Mouse (Mus musculus) cerebral cortex, adult 2 months (tissue): ENCODE data around the gene Abca13.

Source experiments
- WGBS: fragments of 180-500 bp; shearing (Covaris S2); methylation state at CpG from one replicate; pipeline ENCODE4 v1.1.7; 2018; 5-methylcytosine and 5-hydroxymethylcytosine counted together

Gene Abca13

DNA sequence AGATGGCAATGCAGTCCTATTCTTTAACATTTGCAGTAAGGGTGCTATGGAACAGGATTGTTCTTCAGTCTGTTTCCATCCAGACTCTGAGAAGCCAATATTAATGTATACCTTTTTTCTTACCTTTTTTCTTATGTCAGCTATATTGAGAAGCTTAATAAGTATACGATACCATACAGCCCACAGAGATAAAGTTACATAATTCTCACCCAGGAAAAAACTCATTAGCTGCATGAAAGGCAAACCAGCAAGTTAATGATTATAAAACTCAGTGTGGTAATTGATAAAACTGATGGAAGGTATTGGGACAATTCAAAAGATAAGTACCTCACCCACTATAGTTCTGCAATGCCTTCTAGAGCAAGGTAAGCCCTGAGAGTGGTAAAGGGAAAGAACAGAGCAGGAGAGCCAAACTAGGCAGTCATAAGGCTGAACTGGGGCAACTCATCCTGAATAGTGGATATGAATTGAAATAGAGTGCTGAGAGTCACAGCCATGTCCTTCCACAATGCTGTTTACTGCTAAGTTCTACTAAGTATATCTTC lies 342.0 kb downstream of the Abca13 start:
- WGBS: 82% methylated on average over 1 of the region's 1 CpGs

DNA sequence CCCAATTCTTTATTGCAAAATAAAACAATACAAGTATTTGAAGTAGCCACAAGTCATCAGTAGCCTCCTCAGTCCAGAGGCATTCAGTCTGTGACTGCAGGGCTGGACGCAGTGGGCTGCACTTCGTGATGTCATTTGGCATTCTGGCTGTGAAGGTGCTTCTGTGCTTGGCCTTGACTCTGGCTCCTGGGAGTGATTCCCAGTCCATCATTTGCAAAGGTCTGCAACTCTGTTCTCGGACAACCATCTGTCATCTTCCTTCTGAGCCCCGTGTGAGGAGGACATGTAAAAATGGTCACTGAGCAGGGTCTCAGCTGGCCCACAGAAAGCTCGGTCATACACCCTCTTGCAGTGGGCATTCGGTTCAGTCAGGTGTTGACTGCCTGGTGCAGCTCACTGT lies 345.1 kb downstream of the Abca13 start:
- 76% methylated on average over 6 of the region's 6 CpGs for WGBS

DNA sequence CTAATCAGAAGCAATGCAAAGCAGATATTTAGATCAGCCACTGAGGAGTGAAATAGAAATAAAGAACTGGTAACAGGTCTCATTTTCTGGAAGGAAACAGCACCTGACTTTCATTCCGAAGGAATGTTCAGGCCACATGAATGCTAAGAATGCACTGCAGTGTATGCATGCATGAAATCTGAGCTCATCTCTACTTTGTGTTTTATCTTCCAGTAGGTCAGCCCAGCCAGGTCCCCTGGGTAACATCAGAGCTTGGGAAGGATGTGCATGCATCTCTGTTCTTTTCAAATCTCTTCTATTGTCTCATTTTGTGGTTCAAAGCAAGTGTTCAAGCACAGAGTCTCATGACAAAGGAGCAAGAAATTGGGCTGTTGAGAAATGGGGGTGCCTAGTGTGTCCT lies 346.6 kb downstream of the Abca13 start:
- 84% methylated on average over 1 of the region's 1 CpGs for WGBS

DNA sequence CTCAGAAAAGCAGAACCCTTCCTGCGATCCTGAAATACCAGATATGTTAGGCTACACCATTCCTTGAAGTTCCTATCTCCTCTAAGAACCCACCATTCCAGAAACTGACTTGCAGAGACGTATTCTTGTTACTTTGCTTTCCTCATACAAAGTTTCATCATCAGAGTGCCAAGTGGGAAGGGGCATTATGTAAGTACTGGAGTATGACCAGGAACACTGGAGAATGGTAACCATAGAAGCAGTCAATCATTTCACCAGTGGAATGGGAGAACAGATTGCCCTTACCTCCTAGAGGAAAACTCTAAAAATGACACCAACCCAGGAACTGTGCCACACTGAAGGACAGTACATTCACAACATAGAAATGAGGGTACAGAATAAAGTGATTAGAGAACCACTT lies 368.3 kb downstream of the Abca13 start:
- 63% methylated on average over 2 of the region's 2 CpGs for WGBS

DNA sequence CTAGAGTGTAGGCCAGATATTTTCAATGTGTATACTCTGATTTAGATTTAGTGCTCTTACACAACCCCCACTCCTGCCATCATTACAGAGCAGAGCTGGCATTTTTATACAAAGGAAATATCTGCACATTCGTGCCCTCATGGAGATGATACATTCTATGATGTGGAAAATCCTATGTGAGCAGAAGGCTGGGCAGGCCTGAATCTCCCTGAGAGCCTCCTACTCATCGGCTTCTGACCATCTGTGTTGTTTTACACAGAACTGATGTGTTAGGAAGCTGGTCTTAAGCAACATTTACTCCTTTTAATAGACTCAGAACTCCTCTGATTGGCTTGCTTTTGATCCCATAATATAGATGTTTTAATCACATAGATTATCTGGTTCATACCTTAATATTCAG lies 376.6 kb downstream of the Abca13 start:
- 48% methylated on average over 2 of the region's 2 CpGs for WGBS

DNA sequence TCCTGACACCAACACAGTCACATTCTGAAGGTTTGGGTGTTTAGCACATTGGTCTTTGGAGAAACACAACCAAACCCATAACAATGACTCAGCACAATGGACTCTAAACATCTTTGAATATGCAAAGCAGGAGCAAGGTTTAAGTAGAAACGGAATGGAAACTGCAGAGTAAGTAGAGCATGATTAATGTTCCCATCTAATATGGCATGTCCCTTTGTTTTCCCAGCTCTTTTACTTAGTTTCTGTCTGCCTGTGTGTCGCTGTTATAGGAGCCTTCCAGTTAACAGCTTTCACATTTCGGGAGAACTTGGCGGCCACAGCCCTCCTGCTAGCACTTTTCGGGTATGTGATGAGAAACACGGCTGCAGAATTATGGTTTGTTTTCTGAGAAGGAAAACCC lies 378.6 kb downstream of the Abca13 start:
- 35% methylated on average over 6 of the region's 6 CpGs for WGBS

DNA sequence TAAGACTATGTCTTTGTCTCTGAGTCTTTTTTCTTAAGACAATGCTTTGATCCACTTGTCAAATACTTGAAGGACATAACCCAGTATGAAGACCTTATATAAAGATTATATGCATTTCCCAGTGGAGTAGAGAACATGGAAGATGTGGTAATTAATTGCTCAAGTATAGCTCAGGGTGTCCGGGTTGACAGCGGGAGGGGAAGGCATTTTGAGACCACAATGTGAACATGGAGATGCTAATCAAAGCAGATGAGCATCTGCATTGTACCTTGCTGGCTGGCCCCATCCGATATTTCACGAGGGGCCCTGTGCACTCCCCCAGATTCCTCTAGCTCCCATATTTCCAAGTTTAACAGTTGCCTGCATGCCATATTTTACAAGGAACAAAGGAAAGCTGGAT lies 383.2 kb downstream of the Abca13 start:
- 74% methylated on average over 4 of the region's 4 CpGs for WGBS

DNA sequence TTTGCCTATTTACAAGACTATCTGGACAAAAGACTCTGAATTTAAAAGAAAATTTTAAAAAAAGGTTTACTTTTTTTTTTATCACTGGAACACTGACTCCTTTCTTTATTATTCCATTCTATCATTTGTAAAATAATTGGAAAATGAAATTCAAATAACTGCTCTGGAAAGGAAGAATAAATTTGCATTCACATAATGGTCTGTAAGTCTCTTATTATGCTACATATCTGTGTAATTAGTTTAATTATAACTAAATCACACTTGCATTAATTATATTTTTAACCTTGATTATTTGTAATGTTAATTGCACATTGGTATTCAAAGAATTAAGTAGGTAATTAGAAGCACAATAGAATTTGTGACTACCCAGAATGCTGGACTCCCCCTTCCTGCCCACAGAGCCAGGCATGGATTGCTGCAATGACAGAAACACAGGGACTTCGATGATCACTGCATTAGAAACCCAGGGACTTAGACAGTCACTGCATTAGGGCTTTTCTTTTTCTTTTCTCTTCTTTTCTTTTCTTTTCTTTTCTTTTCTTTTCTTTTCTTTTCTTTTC lies 400.1 kb downstream of the Abca13 start:
- WGBS: 39% methylated on average over 1 of the region's 1 CpGs

DNA sequence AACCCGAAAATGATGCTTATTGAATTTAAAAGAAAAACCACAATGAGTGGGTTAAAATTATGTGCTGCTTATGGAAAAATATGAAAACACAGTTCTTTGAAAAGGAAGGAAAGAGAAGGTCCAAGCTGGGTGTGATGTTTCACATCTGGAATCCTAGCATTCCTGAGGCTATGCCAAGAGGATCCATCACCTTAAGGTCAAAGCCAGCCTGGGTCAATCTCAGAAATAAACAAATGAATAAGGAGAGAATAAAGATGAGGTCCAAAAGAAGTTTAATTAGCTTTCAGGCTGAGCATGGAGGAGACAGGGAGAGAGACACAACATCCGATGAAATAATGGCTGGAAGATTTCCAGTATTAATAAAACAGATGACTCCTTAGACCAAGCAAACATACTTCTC lies 405.6 kb downstream of the Abca13 start:
- WGBS: 70% methylated on average over 2 of the region's 2 CpGs

DNA sequence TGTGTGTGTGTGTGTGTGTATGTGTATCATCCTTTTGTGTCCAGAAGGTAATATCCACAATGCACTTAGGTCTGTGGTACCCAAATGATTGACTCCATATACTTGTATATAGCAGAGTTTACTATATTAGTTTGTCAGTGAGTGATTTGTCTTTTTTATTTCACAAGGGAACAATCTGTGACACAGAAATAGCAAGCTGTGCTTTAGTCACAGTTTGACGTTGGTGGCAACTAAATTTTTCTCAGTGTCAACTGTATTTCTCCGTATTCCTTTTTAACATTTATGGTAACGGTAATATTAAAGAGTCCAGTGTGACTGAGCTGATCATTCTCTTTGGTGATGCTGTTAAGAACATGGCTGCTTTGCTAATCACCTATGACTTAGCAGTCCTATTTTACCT lies 409.4 kb downstream of the Abca13 start:
- 47% methylated on average over 3 of the region's 3 CpGs for WGBS

DNA sequence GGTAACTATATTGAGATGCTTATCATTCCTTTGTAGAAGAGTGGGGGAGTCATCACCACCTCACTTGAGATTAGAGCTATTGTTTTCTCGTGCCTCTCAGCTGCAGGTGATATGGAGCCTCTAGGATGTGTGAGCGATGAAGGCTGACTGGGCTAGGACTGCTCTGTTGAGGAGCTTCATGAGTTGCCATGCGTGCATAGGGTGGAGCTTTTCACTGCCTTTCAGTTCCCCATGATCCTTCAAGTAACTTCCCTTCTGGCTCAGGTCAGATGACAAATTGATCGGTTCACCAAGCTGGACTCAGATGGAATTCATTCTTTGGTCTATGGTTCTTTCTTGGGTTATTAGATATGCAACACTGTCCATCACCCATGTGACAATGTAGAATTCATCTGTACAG lies 410.4 kb downstream of the Abca13 start:
- 81% methylated on average over 4 of the region's 4 CpGs for WGBS

DNA sequence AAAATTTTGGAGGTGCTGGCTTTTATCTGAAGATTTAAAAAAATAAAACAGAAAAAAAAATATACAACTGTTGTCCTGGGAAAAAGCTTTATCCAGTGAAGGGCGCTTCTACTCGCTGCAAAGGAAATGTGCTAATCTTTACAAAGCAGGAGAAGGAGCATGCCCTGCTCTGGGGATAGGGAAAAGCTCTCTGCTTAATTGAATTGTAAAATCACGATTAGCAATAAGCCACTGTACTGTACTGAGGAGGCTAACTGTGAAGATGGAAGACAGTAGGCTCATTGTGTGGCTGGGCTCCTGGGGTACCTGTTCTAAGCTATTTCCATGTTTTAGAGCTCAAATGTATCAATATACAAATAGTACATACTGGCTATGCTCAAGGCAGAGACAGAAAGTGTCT lies 417.3 kb downstream of the Abca13 start:
- whole genome bisulfite sequencing: 62% methylated on average over 3 of the region's 3 CpGs

DNA sequence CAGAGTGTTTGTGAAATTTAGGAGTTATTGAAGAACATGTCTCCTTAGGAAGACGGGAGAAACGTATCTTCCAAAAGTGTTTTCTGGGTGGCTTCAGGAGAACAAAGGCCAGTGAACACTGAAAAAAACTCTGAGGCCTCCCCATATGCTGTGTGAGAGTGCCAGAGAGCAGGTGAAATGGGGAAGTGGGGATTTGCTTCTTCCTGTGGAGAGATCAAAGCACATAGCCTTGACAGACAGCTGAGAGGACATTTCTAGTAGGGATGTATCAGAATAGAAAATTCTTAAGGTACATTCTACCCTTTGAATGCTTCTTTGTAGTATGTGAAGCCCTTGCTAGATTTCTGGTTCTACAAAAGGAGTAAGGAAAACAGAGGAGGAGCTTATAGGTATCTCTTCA lies 424.4 kb downstream of the Abca13 start:
- 77% methylated on average over 2 of the region's 2 CpGs for WGBS

DNA sequence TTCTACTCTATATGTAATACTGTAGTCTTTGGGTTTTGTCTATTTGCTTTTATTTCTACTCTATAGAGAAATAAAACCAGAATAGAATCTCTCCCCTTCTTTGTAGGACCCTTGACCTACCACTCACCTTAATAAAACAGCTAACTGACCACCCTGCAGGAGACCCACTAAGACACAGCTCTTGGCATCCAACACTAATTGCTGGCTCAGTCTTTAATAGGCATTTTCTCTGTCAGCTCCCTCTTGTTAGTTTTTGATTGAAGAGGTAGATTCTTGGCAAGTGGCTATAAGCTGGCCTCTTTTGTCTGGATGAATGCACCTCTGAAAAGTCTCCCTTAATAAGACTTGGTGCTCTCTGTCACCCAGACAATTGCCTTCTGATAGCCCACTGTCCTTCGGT lies 424.9 kb downstream of the Abca13 start:
- WGBS: 72% methylated on average over 1 of the region's 1 CpGs

DNA sequence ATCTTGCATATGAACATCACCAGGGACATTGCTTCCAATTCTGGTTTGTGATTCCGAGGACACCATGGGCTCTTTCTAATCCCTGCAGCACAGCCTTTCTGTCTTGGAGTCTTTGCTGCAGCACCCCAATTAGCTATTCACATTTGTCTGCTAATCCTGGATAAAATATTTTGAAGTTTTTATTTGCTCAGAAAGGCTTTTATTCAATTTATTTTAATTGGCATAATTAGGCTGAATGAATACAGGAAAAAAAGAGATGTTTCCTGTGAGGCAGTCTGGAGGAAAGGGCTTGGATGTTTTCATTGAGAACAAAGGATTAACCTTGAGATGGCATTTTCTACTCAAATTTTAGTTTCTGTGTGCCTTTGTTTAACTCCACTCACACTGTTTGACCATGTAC lies 428.2 kb downstream of the Abca13 start:
- WGBS: 41% methylated on average over 1 of the region's 1 CpGs

DNA sequence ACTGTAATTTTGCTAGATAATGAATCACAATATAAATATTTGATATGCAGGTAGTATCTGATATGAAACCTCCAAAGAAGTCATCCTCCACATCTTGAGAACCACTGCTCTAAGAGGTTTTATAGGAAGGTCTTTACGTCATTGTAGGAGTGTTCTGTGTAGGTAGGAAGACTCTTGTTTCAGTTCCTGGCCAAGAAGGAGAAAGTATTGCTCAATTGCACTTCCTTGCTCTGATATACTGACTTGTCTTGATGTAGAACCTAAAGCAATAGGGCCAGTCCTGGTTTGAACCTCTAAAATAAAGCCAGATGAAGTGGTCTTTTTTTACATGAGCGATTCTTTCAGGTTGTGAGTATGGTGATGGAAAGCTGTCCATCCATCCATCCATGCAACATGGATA lies 431.1 kb downstream of the Abca13 start:
- 93% methylated on average over 2 of the region's 2 CpGs for WGBS

DNA sequence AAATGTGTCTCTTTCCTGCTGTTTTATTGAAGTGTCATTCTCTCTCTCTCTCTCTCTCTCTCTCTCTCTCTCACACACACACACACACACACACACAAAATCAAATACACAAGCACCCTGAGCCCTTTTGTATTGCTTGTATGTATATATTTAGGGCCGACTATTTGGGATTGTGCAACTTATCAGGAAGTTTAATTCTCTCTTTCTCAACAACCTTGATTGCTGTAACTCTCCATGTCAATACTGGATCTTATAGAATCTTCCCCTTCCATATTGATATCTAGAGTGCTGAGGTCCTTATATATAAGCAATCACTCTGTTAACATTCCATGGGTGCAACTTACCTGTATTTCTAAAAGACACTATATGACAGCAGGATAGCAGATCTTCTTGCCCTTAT lies 433.0 kb downstream of the Abca13 start:
- 84% methylated on average over 1 of the region's 1 CpGs for WGBS

DNA sequence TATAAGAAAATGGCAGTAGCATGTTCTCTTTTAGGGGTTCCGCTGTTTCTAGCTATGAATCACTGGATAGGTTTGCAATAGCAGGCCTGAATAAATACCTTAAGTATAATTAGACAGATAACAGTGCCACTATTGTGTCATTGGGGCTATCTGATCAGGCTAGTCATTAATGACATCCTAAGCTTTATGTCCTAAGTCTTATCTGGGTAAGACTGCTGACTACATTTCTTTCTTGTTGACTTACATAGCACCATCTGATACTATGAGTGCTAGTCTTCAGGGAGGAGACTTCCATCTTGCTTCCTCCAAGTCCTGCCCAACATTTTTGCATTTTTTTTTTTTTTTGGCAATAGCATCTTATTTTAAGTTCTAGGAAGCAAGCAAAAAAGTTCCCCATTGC lies 434.1 kb downstream of the Abca13 start:
- WGBS: 93% methylated on average over 1 of the region's 1 CpGs

DNA sequence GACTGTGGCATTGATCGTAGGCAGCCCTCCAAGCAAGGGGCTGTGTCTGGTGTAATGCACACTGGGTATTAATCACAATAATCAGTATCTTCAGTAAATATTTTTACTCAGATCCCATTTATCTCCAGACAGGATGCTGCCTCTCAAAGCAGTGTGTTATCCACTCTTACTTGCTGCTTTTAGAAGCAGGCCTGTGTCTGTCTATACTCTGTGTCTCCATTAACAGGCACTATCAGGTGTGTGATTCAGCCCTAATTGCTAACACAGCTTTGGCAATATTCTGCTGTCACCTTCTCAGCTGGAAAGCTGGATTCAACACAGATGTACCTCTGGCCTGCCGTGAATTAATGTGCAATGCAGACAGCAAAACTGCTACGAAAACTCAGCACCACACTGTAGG lies 455.5 kb downstream of the Abca13 start:
- WGBS: 85% methylated on average over 3 of the region's 3 CpGs

DNA sequence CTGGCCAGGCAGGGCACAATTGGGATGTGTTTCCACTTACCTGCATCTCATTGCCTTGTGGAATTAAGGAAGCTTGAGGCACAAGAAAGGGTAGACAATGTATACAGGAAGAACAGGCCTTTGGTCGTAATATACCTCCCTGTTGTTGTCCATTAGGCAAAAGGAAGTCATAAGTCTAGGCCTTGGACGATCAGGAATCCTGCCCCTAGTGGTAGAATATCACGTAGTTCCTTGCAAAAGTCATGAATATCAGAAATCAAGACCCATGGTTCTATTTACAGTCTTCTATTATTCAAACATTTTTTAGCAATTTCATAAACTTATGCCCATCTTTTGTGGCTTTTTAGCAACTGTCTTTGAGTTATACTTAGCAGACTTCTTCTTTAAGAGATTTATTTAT lies 456.2 kb downstream of the Abca13 start:
- WGBS: 70% methylated on average over 3 of the region's 3 CpGs

DNA sequence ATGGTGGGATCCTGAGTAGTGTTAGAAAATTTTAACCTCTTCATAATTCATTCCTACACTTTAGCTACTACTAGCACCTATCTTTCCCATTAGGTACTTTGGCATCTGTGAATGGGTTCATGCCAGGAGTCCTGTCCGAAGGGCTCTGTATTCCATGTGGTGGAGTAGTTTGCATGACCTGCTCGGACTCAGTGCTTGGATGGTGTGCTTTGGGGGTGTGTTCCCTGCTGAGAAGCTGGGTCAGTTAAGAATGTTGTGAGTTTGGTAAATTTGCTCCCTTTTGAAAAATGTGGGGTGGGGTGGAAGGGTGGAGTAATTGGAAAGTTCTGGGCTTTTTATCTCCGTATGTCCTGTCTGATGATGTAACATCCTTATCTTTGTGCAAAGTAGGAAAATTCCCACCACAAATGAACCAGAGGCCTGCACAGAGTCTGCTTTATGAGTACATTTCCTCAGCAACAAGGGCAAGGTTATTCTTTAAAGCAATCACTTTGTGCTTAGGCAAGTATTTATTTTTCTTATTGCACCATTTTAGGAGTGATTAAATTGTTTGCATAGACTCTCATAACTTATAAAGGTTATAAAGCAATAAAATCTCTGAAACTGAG lies 475.0 kb downstream of the Abca13 start:
- 82% methylated on average over 3 of the region's 3 CpGs for WGBS

DNA sequence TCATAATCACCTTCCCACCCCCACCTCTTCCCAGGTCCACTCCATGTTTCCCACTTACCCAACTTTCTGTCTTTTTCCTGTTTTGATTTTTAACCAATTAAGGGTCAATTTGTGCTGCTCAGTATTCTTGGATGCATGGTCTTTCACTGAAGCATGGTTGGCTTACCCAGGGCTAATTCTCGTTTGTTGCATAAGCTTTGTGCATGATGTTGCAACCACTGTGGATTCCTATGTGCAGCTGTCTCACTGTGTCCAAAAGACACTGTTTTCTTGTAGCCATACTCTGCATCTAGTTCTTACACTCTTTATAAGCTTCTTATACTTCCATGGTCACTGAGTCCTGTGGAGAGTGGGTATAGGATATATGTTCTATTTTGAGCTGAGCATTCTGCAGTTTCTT lies 477.7 kb downstream of the Abca13 start:
- WGBS: 65% methylated on average over 1 of the region's 1 CpGs

DNA sequence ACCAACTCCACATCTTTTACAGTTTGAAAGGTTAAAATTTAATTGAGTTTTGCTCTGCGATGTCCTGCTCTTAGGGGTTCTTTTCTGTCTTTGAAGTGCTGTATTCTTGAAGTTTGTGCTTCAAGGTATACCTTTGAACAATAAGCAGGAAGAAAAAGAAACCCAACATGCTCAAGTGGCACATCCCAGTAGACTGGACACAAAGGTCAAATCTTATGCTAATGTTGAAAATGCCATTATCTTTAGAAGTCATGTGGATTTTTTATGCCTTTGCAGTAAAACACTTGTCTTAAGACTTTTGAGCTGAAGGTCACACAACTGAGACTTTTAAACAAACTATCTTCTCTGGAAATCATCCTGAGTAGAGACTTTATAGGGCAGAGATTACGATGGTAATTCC lies 493.2 kb downstream of the Abca13 start:
- WGBS: 91% methylated on average over 2 of the region's 2 CpGs

DNA sequence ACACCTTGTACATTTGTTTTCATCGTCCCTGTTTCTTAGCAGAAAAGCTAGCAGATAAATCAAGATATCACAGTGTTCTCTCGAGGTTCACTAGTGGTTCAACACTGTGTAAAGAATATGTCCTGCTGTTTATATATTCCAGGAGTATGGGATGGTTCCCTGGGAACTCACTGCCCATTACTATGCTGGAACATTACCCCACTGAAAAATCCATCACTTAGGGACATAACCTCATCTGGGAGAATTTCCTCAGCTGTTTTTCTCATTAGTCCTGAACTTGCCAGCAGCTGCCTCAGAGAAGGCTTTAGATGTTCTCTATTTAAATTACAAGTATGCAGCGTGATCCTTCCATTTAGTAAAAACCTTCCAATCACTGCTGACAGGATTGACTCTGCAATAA lies 513.4 kb downstream of the Abca13 start:
- WGBS: 70% methylated on average over 3 of the region's 3 CpGs
